Mouse (Mus musculus): ENCODE measurements at regions not wholly inside any gene's neighbourhood (a gene's known extent, or its start where the extent isn't known, plus 50 kb on each side); places are given as distances from the start of the nearest gene placed in this dataset.

GRCm38 (mm10) chr10:37626758-37627201, 488.1 kb upstream of the Marcks start:
- Histone ChIP-seq H3K27ac (ENCODE audit: low read depth, low read length) (no peak overlapping the region), H3K36me3 (ENCODE audit: insufficient read depth, low read length) (no peaks in the 10 kb centered on the region), H3K4me2 (ENCODE audit: low read depth, low read length, poor library complexity, severe bottlenecking) (no peak overlapping the region), H3K9me3 (ENCODE audit: low read length) (no peaks in the 10 kb centered on the region), H3K4me3 (ENCODE audit: low read depth, low read length) (no peak overlapping the region), H3K27me3 (ENCODE audit: insufficient read depth, low read length) (no peaks in the 10 kb centered on the region), H3K9ac (replicated peaks; ENCODE audit: low read length, poor library complexity, severe bottlenecking) (no peak overlapping the region), H3K4me1 (ENCODE audit: insufficient read depth, low read length) (no peaks in the 10 kb centered on the region)
- DNase-seq (ENCODE audit: low spot score): peak; percentile 26
- WGBS: 47% methylated on average over 5 of the region's 5 CpGs
- TF ChIP-seq CTCF (IDR thresholded peaks at IDR 0.05): no peak
- ATAC-seq (ENCODE audit: low FRiP score): no peak

DNA sequence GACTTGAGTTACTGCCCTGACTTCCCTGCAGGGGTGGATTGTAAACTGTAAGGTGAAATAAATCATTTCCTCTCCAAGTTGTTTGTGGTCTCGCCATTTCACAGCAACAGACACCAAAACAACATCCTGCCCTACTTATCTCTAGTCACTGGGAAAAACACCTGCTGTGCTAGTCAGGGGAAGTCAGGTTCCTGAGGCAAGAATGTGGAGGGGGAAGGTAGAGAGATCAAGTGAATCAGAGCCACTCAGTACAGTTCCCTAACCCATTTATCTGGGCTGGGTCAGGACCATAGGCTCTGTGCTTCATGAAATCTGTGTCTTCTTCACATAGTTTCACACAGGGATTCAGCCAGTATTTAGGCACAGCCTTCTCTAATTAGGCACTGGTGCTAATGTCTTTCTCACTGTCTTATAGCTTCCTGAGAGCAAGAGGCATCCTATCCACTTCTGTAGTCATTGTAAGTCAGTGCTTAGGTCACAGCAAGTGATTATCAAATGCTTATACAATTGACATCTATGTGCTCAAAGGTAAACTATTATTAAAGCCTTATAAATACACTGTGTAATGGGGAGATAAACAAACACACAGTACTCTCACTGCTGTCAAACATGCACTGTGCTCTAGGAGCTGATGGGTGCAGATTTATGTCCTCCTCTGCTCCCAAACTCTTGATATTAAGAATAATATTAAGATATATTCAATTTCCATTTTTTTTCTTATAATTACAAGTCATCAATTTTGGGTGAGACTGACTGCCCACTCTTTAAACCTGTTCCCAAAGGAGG, 487.4 kb upstream of the Marcks start:
- ATAC-seq (ENCODE audit: low FRiP score) (no peak), DNase-seq (ENCODE audit: low spot score) (no peak)
- Histone ChIP-seq H3K27me3 (ENCODE audit: insufficient read depth, low read length) (no peaks in the 10 kb centered on the region), H3K36me3 (ENCODE audit: insufficient read depth, low read length) (no peaks in the 10 kb centered on the region), H3K4me1 (ENCODE audit: insufficient read depth, low read length) (no peaks in the 10 kb centered on the region), H3K9me3 (ENCODE audit: low read length) (no peaks in the 10 kb centered on the region), H3K4me3 (ENCODE audit: low read depth, low read length) (no peak overlapping the region), H3K9ac (replicated peaks; ENCODE audit: low read length, poor library complexity, severe bottlenecking) (no peak overlapping the region), H3K27ac (ENCODE audit: low read depth, low read length) (no peak overlapping the region), H3K4me2 (ENCODE audit: low read depth, low read length, poor library complexity, severe bottlenecking) (no peak overlapping the region)
- TF ChIP-seq CTCF (IDR thresholded peaks at IDR 0.05): no peak
- 63% methylated on average over 1 of the region's 1 CpGs for WGBS

DNA sequence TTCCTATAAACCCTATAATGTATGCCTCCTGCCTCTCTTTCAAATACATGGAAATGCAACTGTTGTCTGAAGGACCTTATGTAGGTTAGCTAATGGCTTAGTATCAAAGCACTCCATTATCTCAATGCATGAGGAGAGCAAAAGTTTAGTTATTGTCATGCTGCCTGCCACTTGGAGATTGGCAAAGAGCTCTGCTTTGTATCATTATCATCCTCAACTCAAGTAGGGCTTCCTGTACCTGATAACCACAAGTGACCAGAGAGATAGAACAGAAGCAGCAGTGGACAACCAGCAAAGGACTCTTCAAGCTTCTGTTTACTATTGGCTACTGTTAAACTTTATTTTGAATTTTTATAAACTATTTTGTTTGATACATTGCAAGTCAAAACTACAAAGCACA, 484.3 kb upstream of the Marcks start:
- no peaks in the 10 kb centered on the region for H3K9me3 ChIP-seq (ENCODE audit: low read length)
- TF ChIP-seq CTCF (IDR thresholded peaks at IDR 0.05): no peak
- DNase-seq (ENCODE audit: low spot score): no peak
- H3K27me3 ChIP-seq (ENCODE audit: insufficient read depth, low read length): no peaks in the 10 kb centered on the region
- H3K9ac ChIP-seq (replicated peaks; ENCODE audit: low read length, poor library complexity, severe bottlenecking): no peak overlapping the region
- H3K4me2 ChIP-seq (ENCODE audit: low read depth, low read length, poor library complexity, severe bottlenecking): no peak overlapping the region
- no peak overlapping the region for H3K27ac ChIP-seq (ENCODE audit: low read depth, low read length)
- no peaks in the 10 kb centered on the region for H3K36me3 ChIP-seq (ENCODE audit: insufficient read depth, low read length)
- no peak for ATAC-seq (ENCODE audit: low FRiP score)
- H3K4me1 ChIP-seq (ENCODE audit: insufficient read depth, low read length): no peaks in the 10 kb centered on the region
- no peak overlapping the region for H3K4me3 ChIP-seq (ENCODE audit: low read depth, low read length)

GRCm38 (mm10) chr10:37618606-37619005, 479.9 kb upstream of the Marcks start:
- no peaks in the 10 kb centered on the region for H3K4me1 ChIP-seq (ENCODE audit: insufficient read depth, low read length)
- no peak overlapping the region for H3K4me3 ChIP-seq (ENCODE audit: low read depth, low read length)
- H3K4me2 ChIP-seq (ENCODE audit: low read depth, low read length, poor library complexity, severe bottlenecking): no peak overlapping the region
- WGBS: 86% methylated on average over 1 of the region's 1 CpGs
- no peaks in the 10 kb centered on the region for H3K9me3 ChIP-seq (ENCODE audit: low read length)
- DNase-seq (ENCODE audit: low spot score) (no peak), ATAC-seq (ENCODE audit: low FRiP score) (no peak)
- H3K27ac ChIP-seq (ENCODE audit: low read depth, low read length): no peak overlapping the region
- no peak for TF ChIP-seq CTCF (IDR thresholded peaks at IDR 0.05)
- no peaks in the 10 kb centered on the region for H3K27me3 ChIP-seq (ENCODE audit: insufficient read depth, low read length)
- no peaks in the 10 kb centered on the region for H3K36me3 ChIP-seq (ENCODE audit: insufficient read depth, low read length)
- no peak overlapping the region for H3K9ac ChIP-seq (replicated peaks; ENCODE audit: low read length, poor library complexity, severe bottlenecking)

GRCm38 (mm10) chr10:37617708-37618300, 479.1 kb upstream of the Marcks start:
- H3K27ac ChIP-seq (ENCODE audit: low read depth, low read length): no peak overlapping the region
- H3K4me1 ChIP-seq (ENCODE audit: insufficient read depth, low read length): no peaks in the 10 kb centered on the region
- 77% methylated on average over 7 of the region's 7 CpGs for WGBS
- H3K9me3 ChIP-seq (ENCODE audit: low read length): no peaks in the 10 kb centered on the region
- no peak for TF ChIP-seq CTCF (IDR thresholded peaks at IDR 0.05)
- H3K4me3 ChIP-seq (ENCODE audit: low read depth, low read length): no peak overlapping the region
- no peak overlapping the region for H3K4me2 ChIP-seq (ENCODE audit: low read depth, low read length, poor library complexity, severe bottlenecking)
- ATAC-seq (ENCODE audit: low FRiP score) (no peak), DNase-seq (ENCODE audit: low spot score) (no peak)
- no peaks in the 10 kb centered on the region for H3K27me3 ChIP-seq (ENCODE audit: insufficient read depth, low read length)
- no peaks in the 10 kb centered on the region for H3K36me3 ChIP-seq (ENCODE audit: insufficient read depth, low read length)
- H3K9ac ChIP-seq (replicated peaks; ENCODE audit: low read length, poor library complexity, severe bottlenecking): no peak overlapping the region

DNA sequence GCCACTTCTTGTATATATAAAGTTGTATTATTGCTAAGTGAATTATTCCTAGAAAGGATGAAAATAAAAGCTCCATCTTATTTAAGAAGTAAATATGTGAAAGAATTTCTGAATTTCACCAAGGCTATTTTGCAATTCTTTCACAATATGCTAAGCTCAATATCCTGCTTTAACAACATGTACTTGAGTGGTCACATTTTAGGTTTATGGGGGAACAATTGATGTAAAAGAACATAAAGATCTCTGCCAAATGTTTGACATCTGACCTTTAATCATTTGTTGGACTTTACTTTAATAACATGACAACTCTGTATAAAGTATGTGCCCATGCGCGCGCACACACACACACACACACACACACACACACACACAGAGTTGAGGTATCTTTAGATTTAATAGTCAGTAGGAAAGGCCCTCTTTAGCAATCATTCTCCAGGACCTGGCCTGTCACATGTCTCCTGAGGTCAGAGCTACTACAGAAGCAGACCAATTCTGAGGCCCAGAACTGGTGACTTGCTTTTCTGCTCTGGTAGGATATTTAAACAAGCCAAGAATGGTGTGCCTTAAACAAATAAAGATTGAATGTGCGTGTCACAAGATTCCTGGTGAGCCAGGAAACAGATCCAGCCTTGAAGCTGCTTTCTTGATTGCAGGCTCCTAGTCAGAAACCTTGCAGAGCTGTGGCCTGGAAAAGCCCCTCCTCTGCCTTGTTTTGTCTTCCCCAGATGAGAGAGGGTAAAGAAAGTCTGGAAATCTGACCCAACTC, 477.4 kb upstream of the Marcks start:
- no peak for ATAC-seq (ENCODE audit: low FRiP score)
- TF ChIP-seq CTCF (IDR thresholded peaks at IDR 0.05): no peak
- WGBS: 74% methylated on average over 4 of the region's 4 CpGs

More for the DNA sequence above, 477.4 kb upstream of the Marcks start:
- Histone ChIP-seq H3K9ac (replicated peaks; ENCODE audit: low read length, poor library complexity, severe bottlenecking) (no peak overlapping the region), H3K4me3 (ENCODE audit: low read depth, low read length) (no peak overlapping the region), H3K9me3 (ENCODE audit: low read length) (no peaks in the 10 kb centered on the region), H3K36me3 (ENCODE audit: insufficient read depth, low read length) (no peaks in the 10 kb centered on the region), H3K4me2 (ENCODE audit: low read depth, low read length, poor library complexity, severe bottlenecking) (no peak overlapping the region), H3K27ac (ENCODE audit: low read depth, low read length) (no peak overlapping the region), H3K4me1 (ENCODE audit: insufficient read depth, low read length) (no peaks in the 10 kb centered on the region), H3K27me3 (ENCODE audit: insufficient read depth, low read length) (no peaks in the 10 kb centered on the region)
- DNase-seq (ENCODE audit: low spot score): no peak

Data from midbrain, postnatal 0 days (tissue).